Mouse (Mus musculus) heart, embryonic 12.5 days (tissue): Measurements from ENCODE around the gene Parvg. TPM values are rescaled to one million over a fixed set of nuclear protein-coding genes. Genes with fewer than 3 reads are reported as not detected.

Experiments
- ATAC-seq: fragments of 200-750 bp; cut with Nextera tagmentation; 2 replicates; pipeline ENCODE4 v1.8.0; 2017; ENCODE audit warnings: moderate TSS enrichment, moderate library complexity; ENCODE audit not compliant: insufficient number of reproducible peaks, low FRiP score
- H3K27ac ChIP-seq: fragments of 300-500 bp; sonication (generic); 2 replicates; pipeline ENCODE4 v1.5.1; 2016; ENCODE audit warnings: mild to moderate bottlenecking, moderate library complexity; ENCODE audit not compliant: poor library complexity, severe bottlenecking
- H3K27me3 ChIP-seq: fragments of 300-500 bp; sonication (generic); replicated peaks from 2 replicates; pipeline ENCODE4 v1.6.1; 2016; ENCODE audit warnings: mild to moderate bottlenecking, moderate library complexity
- H3K36me3 ChIP-seq: fragments of 300-500 bp; sonication (generic); 2 replicates; pipeline ENCODE4 v1.6.1; 2016; ENCODE audit warnings: mild to moderate bottlenecking, moderate library complexity
- H3K4me1 ChIP-seq: fragments of 300-500 bp; sonication (generic); replicated peaks from 2 replicates; pipeline ENCODE4 v1.6.1; 2016; ENCODE audit warnings: mild to moderate bottlenecking
- H3K4me2 ChIP-seq: fragments of 300-500 bp; sonication (generic); 2 replicates; pipeline ENCODE4 v1.6.1; 2016; ENCODE audit warnings: mild to moderate bottlenecking, moderate library complexity
- H3K4me3 ChIP-seq: fragments of 300-500 bp; sonication (generic); 2 replicates; pipeline ENCODE4 v1.5.1; 2016; ENCODE audit warnings: mild to moderate bottlenecking
- H3K9ac ChIP-seq: fragments of 300-500 bp; sonication (generic); 2 replicates; pipeline ENCODE4 v1.6.1; 2016; ENCODE audit warnings: mild to moderate bottlenecking, moderate library complexity
- H3K9me3 ChIP-seq: fragments of 300-500 bp; sonication (generic); replicated peaks from 2 replicates; pipeline ENCODE4 v1.6.1; 2016; ENCODE audit warnings: mild to moderate bottlenecking, moderate library complexity
- WGBS: fragments of 180-500 bp; shearing (Covaris S2); methylation state at CpG from one replicate; pipeline ENCODE4 v1.1.7; 2016; 5-methylcytosine and 5-hydroxymethylcytosine counted together
- polyA plus RNA-seq: library from polyadenylated mRNA; unstranded; fragments of >200 nt; fragmentation: Nextera tagmentation; extraction: Ambion mirVana; gene quantifications from 2 replicates; pipeline ENCODE4 v1.2.1, GENCODE M21; 2016

Gene Parvg
- polyA plus RNA-seq, 1 experiment from 2014 or later: 0.92 TPM

DNA sequence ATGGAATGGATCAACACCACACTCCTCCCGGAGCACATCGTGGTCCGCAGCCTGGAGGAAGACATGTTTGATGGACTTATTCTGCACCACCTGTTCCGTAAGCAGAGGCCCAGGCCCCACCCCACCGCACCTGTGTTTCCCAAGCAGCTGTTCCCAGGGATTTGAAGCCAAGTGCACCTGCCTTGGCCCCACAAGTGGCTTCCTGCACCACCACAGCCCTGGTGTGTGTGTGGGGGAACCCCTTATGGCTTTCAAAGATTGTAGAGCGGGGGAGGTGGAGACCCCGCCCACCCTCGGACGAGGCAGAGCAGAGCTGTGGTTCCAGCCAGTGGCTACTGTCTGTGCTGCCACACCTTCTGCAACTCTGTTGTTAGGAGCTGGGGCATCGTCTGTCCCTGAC is 5.0 kb downstream of the Parvg start:
- H3K4me3 ChIP-seq: no peak overlapping the region
- H3K4me1 ChIP-seq: no peaks in the 10 kb centered on the region
- no peak overlapping the region for H3K4me2 ChIP-seq
- H3K9ac ChIP-seq: no peak overlapping the region
- 68% methylated on average over 10 of the region's 10 CpGs for WGBS
- H3K27me3 ChIP-seq: 0 out of 2 replicates have a peak, but pooled peaks cover 6% of the 10 kb centered on the region
- H3K9me3 ChIP-seq: no peaks in the 10 kb centered on the region
- no peaks in the 10 kb centered on the region for H3K36me3 ChIP-seq
- ATAC-seq: no peak
- no peak overlapping the region for H3K27ac ChIP-seq

DNA sequence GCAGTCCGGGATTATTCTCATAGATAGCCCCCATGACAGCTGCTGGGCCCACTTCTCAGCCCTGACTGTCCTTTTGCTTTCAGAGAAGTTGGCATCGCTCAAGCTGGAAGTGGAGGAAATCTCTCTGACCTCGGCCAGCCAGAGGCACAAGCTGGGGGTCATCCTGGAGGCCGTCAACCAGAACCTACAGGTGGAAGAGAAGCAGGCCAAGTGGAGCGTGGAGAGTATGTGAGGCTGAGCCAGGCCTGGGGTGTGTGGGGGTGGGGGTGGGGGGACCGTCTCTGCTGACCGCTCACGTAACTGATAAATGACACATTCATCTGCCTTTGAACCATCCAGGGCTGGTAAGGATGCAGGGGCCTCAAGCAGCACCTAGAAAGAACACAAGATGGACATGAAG is 6.1 kb downstream of the Parvg start:
- WGBS: 83% methylated on average over 8 of the region's 8 CpGs
- Histone ChIP-seq H3K9ac (no peak overlapping the region), H3K36me3 (no peaks in the 10 kb centered on the region)

DNA sequence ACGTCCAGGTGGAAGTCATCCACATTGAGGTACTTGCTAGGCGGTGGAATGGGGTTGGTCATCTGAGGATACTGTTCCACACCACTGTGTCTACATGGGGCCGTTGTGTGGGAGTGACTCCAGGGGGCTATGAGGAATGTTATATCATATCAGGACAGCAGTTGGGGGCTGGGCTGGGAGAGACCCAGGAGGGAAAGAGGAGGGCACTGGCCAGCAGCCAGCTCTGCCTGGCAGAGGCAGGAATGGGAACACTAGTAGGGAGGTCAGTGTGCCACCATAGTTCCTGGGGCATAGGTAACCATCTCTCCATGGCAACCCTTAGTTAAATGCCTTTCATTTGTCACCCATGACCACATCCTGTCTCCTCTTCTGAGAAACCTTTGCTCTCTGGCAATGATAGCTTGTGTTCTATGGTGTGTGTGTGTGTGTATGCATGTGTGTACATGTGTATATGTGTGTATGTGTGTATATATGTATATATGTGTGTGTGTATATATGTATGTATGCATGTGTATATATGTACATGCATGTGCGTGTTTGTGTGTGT is 7.3 kb downstream of the Parvg start:
- H3K4me3 ChIP-seq: no peak overlapping the region
- H3K4me2 ChIP-seq: no peak overlapping the region
- no peaks in the 10 kb centered on the region for H3K9me3 ChIP-seq
- 71% methylated on average over 4 of the region's 4 CpGs for WGBS
- H3K4me1 ChIP-seq: peaks cover 2% of the 10 kb centered on the region
- ATAC-seq: no peak
- H3K9ac ChIP-seq: no peak overlapping the region
- no peak overlapping the region for H3K27ac ChIP-seq
- H3K36me3 ChIP-seq: no peaks in the 10 kb centered on the region
- 0 out of 2 replicates have a peak, but pooled peaks cover 2% of the 10 kb centered on the region for H3K27me3 ChIP-seq

More for the DNA sequence above, 6.1 kb downstream of the Parvg start:
- no peak for ATAC-seq
- H3K9me3 ChIP-seq: no peaks in the 10 kb centered on the region
- 0 out of 2 replicates have a peak, but pooled peaks cover 2% of the 10 kb centered on the region for H3K27me3 ChIP-seq
- no peak overlapping the region for H3K4me3 ChIP-seq
- H3K4me2 ChIP-seq: no peak overlapping the region
- no peak overlapping the region for H3K27ac ChIP-seq
- no peaks in the 10 kb centered on the region for H3K4me1 ChIP-seq

DNA sequence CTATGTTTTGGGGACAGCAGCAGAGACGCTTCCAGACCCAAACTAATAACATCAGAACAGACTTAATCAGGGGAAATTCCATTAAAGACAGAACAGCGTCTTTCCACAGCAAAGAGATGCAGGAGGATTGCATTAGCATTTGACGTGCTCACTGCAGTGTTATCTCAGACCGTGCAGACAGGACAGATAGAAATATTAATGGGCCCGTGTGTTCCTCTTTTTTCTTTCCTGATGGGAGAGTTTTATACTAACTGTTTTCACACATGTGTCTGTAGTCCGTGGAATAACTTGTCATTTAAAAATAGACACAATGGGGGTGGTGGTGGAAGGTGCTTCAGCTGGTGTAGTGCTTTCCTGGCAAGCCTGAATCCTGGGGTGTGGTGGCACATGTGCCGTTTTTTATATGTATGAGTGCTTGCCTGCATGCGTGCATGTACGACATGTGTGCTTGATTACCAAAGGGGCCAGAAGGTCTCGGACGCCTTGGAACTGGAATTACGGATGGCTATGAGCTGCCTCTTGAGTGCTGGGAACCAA is 12.5 kb downstream of the Parvg start:
- Histone ChIP-seq H3K9me3 (no peaks in the 10 kb centered on the region), H3K4me2 (no peak overlapping the region), H3K4me3 (no peak overlapping the region), H3K4me1 (peaks cover 9% of the 10 kb centered on the region), H3K9ac (no peak overlapping the region), H3K36me3 (no peaks in the 10 kb centered on the region), H3K27ac (no peak overlapping the region), H3K27me3 (no peaks in the 10 kb centered on the region)
- ATAC-seq: no peak
- WGBS: 55% methylated on average over 12 of the region's 12 CpGs

DNA sequence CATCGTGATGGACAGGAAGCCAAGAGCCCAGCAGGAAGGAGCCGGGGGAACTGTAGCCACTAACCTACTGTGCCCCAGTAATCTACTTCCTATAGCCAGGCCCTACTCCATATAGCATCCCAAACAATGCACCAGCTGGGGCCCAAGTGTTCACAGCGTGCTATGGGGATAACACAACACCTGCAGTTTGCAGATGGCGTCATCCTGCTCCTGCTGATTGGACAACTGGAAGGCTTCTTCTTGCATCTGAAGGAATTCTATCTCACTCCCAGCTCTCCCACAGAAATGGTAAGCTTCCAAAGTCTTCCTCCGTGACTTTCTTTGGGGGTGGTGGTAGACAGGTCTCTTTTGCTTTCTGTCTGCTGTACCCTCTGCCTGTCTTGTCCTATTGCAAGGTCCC is 13.8 kb downstream of the Parvg start:
- ATAC-seq: no peak
- no peaks in the 10 kb centered on the region for H3K9me3 ChIP-seq
- no peak overlapping the region for H3K4me2 ChIP-seq
- H3K27me3 ChIP-seq: no peaks in the 10 kb centered on the region
- H3K36me3 ChIP-seq: no peaks in the 10 kb centered on the region
- peaks cover 9% of the 10 kb centered on the region for H3K4me1 ChIP-seq
- H3K27ac ChIP-seq: no peak overlapping the region
- 68% methylated on average over 5 of the region's 5 CpGs for WGBS
- no peak overlapping the region for H3K4me3 ChIP-seq
- no peak overlapping the region for H3K9ac ChIP-seq

DNA sequence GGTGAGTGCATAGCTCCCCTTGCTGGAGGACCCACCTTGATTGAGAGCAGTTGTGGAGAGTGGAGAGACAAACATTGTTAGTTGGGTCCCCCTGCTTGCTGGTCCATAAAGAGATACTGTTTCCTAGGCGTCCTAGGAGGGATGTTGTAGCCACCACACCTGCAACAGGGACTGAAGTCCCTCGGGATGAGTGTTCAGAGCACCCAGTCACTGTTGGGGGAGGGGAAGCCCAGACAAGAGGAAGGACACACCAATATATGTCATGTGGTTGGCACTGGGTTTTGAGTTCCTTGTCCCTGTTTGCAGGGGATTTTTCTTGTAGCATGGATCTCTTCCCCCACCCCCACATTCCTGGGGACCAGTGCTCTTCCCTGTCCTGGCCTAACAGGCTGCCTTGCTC is 17.1 kb downstream of the Parvg start:
- no peak overlapping the region for H3K4me3 ChIP-seq
- H3K27me3 ChIP-seq: no peaks in the 10 kb centered on the region
- no peaks in the 10 kb centered on the region for H3K36me3 ChIP-seq
- peaks cover 9% of the 10 kb centered on the region for H3K4me1 ChIP-seq
- H3K4me2 ChIP-seq: no peak overlapping the region
- WGBS: 50% methylated on average over 2 of the region's 2 CpGs
- ATAC-seq: no peak
- H3K9me3 ChIP-seq: no peaks in the 10 kb centered on the region
- no peak overlapping the region for H3K9ac ChIP-seq
- H3K27ac ChIP-seq: no peak overlapping the region

DNA sequence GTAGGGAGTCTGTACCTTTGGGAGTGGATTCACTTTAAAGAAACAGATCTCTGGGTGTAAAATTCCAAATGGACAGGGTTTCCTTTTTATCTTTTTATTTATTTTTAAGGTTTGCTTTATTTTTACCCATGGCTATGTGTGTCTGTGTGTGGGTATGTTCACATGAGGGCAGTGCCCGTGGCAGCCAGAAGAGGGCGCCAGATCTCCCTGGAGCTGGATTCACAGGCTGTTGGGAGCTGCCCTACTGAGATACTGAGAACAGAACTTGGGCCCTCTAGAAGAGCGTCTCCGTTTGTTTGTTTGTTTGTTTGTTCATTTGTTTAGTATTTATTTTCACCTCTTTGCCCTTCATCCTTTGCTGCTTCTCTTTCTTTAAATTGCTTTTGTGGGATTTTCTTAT is 24.9 kb downstream of the Parvg start:
- Histone ChIP-seq H3K27me3 (no peaks in the 10 kb centered on the region), H3K36me3 (no peaks in the 10 kb centered on the region), H3K9me3 (peaks cover 5% of the 10 kb centered on the region; the same call in 1 of the 2 replicates), H3K4me1 (peaks cover 19% of the 10 kb centered on the region; the same call in 1 of the 2 replicates), H3K27ac (no peak overlapping the region), H3K4me3 (no peak overlapping the region), H3K4me2 (no peak overlapping the region), H3K9ac (no peak overlapping the region)
- 82% methylated on average over 4 of the region's 4 CpGs for WGBS
- no peak for ATAC-seq

DNA sequence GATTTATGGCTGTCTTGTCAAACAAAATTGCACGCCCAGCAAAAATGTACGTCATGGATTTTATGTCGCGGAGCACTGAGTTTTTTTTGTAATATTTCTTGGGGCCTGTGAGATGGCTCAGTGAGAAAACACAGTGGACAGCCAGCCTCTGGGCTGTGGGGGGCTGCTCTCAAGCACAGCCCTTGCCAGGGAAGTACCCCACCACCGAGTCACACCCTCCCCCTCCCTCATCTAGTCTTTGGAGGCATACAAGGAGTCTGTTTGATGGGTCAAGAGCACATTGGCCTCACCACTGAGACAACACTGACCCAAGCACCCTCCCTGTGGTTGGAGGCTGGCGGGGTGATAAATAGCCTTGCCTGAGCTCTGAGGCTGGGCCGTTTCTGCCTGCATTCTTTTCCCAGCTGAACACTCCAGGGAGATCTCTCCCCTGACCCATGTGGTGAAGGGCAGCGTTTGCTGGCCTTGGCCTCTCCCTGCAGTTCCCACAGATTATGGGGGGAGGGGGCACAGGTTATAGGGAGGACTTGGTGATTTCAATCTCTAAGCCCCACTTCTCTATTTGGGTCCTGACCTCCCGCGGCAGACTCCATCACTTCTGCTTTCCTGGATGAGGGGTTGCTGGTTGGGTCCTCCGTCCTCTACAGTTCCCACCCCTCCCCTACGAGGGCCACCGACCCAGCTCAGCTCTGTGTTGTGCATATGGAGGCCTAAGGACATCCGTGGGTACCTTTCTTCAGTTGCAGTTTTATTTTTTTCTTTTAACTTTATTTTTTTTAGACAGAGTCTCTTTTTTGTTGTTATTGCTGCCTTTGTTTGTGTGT is 26.3 kb downstream of the Parvg start:
- no peak for ATAC-seq
- peaks cover 6% of the 10 kb centered on the region; the same call in 1 of the 2 replicates for H3K9me3 ChIP-seq
- no peak overlapping the region for H3K4me2 ChIP-seq
- peaks cover 19% of the 10 kb centered on the region; the same call in 1 of the 2 replicates for H3K4me1 ChIP-seq
- WGBS: 55% methylated on average over 14 of the region's 14 CpGs
- no peak overlapping the region for H3K4me3 ChIP-seq
- H3K36me3 ChIP-seq: no peaks in the 10 kb centered on the region
- H3K27ac ChIP-seq: no peak overlapping the region
- H3K9ac ChIP-seq: no peak overlapping the region
- H3K27me3 ChIP-seq: no peaks in the 10 kb centered on the region

DNA sequence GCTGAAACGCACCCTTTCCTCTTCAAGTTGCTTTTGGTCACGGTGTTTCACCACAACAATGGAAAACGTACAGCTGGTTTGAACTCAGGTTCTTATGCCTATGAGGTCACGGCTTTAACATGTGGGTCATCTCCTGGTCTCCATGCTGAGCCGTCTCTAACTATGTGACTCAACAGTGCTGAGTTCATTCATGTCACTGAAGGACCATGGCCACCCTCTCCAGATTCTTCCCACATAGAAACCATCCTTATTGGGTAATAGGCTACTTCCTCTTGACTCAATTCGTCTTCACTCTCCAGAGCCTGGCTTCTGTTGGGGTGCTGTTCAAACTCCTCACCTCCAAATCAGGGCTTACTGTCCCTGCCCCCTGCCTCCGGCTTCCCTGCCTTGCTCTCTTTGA is 27.5 kb downstream of the Parvg start:
- no peak overlapping the region for H3K27ac ChIP-seq

DNA sequence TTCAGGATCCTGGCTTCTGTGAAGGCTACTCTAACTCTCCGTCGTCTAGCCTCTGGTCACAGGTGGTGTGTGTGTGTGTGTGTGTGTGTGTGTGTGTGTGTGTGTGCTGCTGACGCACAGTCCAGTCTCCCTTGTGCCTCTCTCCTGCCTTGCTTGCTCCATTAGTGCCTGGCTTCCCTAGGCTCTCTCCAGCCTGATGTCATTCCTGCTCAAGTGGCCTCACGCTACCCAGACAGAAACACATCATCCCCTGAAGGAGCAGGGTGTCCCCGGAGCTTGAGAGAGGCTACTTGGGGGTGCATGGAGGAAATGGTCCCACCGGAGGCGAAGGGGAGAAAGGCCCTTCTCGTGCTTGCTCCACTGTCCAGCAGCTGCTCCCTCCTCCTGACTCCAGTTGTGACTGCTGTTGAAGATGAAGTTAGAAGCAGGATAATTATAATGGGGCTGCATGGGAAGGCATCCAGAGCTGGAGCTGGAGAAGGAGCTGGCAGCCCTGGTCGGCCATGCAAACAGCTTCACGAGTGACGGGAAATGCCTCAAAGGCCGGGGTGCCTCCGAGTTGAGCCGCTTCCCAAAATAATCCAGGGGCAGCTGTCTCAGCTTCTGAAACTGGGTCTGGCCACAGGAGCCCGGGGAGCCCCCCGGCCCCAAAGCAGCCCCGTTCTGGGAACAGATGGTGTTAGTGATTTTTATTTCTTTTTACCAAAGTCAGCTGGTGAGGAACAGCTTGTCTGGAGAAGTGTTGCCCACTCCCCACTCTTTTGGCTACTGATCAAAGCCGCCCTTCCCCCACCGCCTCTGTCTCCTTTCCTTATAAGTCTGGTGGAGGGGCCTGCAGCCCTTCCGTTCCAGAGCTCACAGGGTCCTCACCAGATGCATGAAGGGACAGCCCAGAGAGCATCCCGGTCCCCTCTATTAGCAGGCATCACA is 28.4 kb downstream of the Parvg start:
- no peak overlapping the region for H3K27ac ChIP-seq
- peaks cover 6% of the 10 kb centered on the region; the same call in 1 of the 2 replicates for H3K9me3 ChIP-seq
- no peak for ATAC-seq
- no peak overlapping the region for H3K4me3 ChIP-seq
- H3K36me3 ChIP-seq: no peaks in the 10 kb centered on the region
- H3K4me2 ChIP-seq: no peak overlapping the region
- peaks cover 19% of the 10 kb centered on the region; the same call in 1 of the 2 replicates for H3K4me1 ChIP-seq
- H3K27me3 ChIP-seq: no peaks in the 10 kb centered on the region
- H3K9ac ChIP-seq: no peak overlapping the region
- WGBS: 49% methylated on average over 21 of the region's 21 CpGs

More for the DNA sequence above, 27.5 kb downstream of the Parvg start:
- Histone ChIP-seq H3K4me3 (no peak overlapping the region), H3K4me2 (no peak overlapping the region), H3K9ac (no peak overlapping the region), H3K36me3 (no peaks in the 10 kb centered on the region), H3K9me3 (peaks cover 6% of the 10 kb centered on the region; the same call in 1 of the 2 replicates), H3K27me3 (no peaks in the 10 kb centered on the region), H3K4me1 (peaks cover 19% of the 10 kb centered on the region; the same call in 1 of the 2 replicates)
- 76% methylated on average over 7 of the region's 7 CpGs for WGBS
- no peak for ATAC-seq
